Mouse (Mus musculus) lung, postnatal 0 days (tissue): ENCODE data around the gene Fam187a. TPM values are rescaled to one million over a fixed set of nuclear protein-coding genes. Genes with fewer than 3 reads are reported as not detected.

Source experiments
- ATAC-seq: fragments of 200-750 bp; cut with Nextera tagmentation; 2 replicates; pipeline ENCODE4 v1.8.0; 2017; ENCODE audit warnings: moderate library complexity
- DNase-seq: peaks from one replicate; pipeline ENCODE4 v3.0.0-alpha.2; 2016; ENCODE audit warnings: low spot score
- H3K27ac ChIP-seq: fragments of 300-500 bp; sonication (generic); 2 replicates; pipeline ENCODE4 v1.5.1; 2014; ENCODE audit warnings: antibody characterized with exemption, mild to moderate bottlenecking, low read length, mixed read lengths
- H3K27me3 ChIP-seq: fragments of 300-500 bp; sonication (generic); replicated peaks from 2 replicates; pipeline ENCODE4 v1.6.1; 2014; ENCODE audit warnings: low read length, mixed read lengths; ENCODE audit not compliant: insufficient read depth
- H3K36me3 ChIP-seq: fragments of 300-500 bp; sonication (generic); 2 replicates; pipeline ENCODE4 v1.6.1; 2014; ENCODE audit warnings: low read length, mixed read lengths; ENCODE audit not compliant: insufficient read depth
- H3K4me1 ChIP-seq: fragments of 300-500 bp; sonication (generic); 2 replicates; pipeline ENCODE4 v1.6.1; 2014; ENCODE audit warnings: antibody characterized with exemption, low read depth, low read length, mixed read lengths; ENCODE audit not compliant: insufficient read depth
- H3K4me2 ChIP-seq: fragments of 300-500 bp; sonication (generic); replicated peaks from 2 replicates; pipeline ENCODE4 v1.6.1; 2014; ENCODE audit warnings: low read depth, mild to moderate bottlenecking, low read length, moderate library complexity, mixed read lengths
- H3K4me3 ChIP-seq: fragments of 300-500 bp; sonication (generic); 2 replicates; pipeline ENCODE4 v1.5.1; 2014; ENCODE audit warnings: low read depth, low read length
- H3K9ac ChIP-seq: fragments of 300-500 bp; sonication (generic); replicated peaks from 2 replicates; pipeline ENCODE4 v1.6.1; 2014; ENCODE audit warnings: low read depth, mild to moderate bottlenecking
- H3K9me3 ChIP-seq: fragments of 300-500 bp; sonication (generic); 2 replicates; pipeline ENCODE4 v1.6.1; 2016; ENCODE audit warnings: low read length, mixed read lengths
- CTCF ChIP-seq: IDR thresholded peaks from 2 replicates; pipeline ENCODE4 v1.5.1; 2016; ENCODE audit warnings: antibody characterized with exemption, mild to moderate bottlenecking
- EP300 ChIP-seq: IDR thresholded peaks from 2 replicates; pipeline ENCODE4 v1.6.1; 2016; ENCODE audit warnings: antibody characterized with exemption, mild to moderate bottlenecking, control low read depth
- WGBS: fragments of 180-500 bp; shearing (Covaris S2); extraction: QIAGEN DNeasy Blood & Tissue Kit; methylation state at CpG from one replicate; pipeline ENCODE4 v1.1.7; 2014; 5-methylcytosine and 5-hydroxymethylcytosine counted together
- polyA plus RNA-seq: library from polyadenylated mRNA; unstranded; fragments of >200 nt; fragmentation: Nextera tagmentation; extraction: Ambion mirVana; gene quantifications from 2 replicates; pipeline ENCODE4 v1.2.1, GENCODE M21; 2015

Gene Fam187a
- polyA plus RNA-seq = not detected in 2 replicates

DNA sequence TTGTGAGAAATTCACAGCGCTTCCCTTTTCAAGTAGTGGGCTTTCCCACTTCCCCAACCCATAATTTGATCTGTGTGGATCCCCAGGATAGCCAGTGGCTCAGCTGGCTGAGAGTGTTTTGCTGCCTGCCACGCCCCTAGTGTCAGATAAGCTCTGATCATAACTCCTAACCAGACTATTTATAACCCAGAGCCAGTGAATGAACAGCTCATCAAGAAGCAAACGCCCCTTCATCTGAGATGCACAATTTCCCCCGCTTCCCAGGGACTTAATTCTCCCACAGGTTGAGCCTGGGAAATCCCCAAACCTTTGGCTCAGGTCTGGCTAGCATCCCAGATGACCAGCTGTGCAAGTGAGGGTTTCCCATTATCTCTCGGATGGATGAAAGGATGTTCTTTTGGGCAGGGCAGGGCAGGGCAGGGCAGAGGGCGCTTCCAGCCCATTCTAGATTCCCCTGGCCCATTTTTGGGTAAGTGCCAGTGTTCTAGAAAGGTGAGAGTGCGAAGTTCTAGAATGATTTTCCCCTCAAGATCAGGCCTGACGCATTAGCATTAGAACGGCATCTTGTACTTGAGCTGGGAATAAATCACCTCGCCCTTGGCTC lies at the start of gene Fam187a:
Gene Fam187a (plus strand): TSS at position 554 of the 604 bp plus-strand sequence.
- TF ChIP-seq EP300 (no peak), CTCF (no peak)
- Histone ChIP-seq H3K4me3 (no peak within 1 kb of the TSS), H3K4me2 (no peak within 1 kb of the TSS), H3K4me1 (no peaks in the 10 kb centered on the region), H3K27me3 (no peaks in the 10 kb centered on the region), H3K36me3 (no peaks in the 10 kb centered on the region), H3K9me3 (no peaks in the 10 kb centered on the region), H3K27ac (no peak within 1 kb of the TSS), H3K9ac (no peak within 1 kb of the TSS)
- 46% methylated on average over 10 of the region's 10 CpGs for WGBS
- DNase-seq (no peak), ATAC-seq (no peak)

DNA sequence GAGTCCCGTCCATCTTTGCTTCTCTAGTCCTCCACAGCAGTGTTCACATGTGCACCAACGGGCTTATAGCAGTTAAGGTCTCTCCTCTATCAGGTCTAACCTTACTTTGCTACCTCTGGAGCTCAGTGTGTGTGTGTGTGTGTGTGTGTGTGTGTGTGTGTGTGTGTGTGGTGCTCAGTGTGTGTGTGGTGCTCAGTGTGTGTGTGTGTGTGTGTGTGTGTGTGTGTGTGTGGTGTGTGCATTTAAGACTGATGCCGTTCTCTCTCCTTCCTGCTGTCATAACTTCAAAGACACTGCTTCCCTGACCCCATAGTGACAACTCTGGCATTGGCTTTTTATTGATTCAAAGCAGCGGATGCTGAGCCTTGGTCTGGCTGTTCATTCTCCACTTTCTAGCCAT lies 49.4 kb upstream of the Fam187a start, which contains the start of gene Higd1b:
Gene Higd1b (plus strand): TSS at position 301 of the 400 bp plus-strand sequence.
- TF ChIP-seq CTCF = no peak
- no peak for TF ChIP-seq EP300
- Histone ChIP-seq H3K9me3 (no peaks in the 10 kb centered on the region), H3K27me3 (no peaks in the 10 kb centered on the region), H3K36me3 (peaks cover 8% of the 10 kb centered on the region; the same call in 1 of the 2 replicates), H3K4me2 (0 out of 2 replicates have a peak within 1 kb of the TSS, but pooled peaks have one; percentile 3), H3K4me1 (no peaks in the 10 kb centered on the region), H3K27ac (peak within 1 kb of the TSS; percentile 49), H3K9ac (no peak within 1 kb of the TSS; the same call in 1 of the 2 replicates), H3K4me3 (no peak within 1 kb of the TSS)
- 0 out of 2 replicates have a peak, but pooled peaks have one; percentile 3 for ATAC-seq
- peak; percentile 29 for DNase-seq
- WGBS = 54% methylated on average over 4 of the region's 4 CpGs

DNA sequence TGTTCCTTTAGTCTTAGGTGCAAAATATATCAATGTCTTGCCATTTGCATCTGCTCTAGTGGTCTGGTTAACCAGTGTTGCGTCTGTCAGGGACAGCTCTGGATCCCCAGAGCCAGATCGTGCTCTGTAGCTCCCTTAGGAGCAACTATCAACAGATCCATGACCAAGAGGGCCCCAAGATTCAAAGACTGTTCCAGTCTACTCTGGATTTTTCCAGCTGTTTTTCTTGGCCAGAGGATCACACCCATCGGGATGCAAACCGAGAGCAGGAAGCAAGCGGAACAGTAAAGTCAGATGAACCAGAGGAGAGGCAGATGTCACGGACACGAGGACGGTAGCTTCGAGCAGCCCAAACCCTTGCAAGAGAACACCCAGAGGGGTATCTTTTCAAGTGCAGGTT lies 48.8 kb upstream of the Fam187a start:
- no peak overlapping the region for H3K4me3 ChIP-seq
- TF ChIP-seq CTCF (no peak), EP300 (no peak)
- DNase-seq (no peak), ATAC-seq (no peak)
- WGBS = 74% methylated on average over 9 of the region's 9 CpGs
- no peak overlapping the region for H3K4me2 ChIP-seq
- H3K9me3 ChIP-seq = no peaks in the 10 kb centered on the region
- no peaks in the 10 kb centered on the region for H3K27me3 ChIP-seq
- H3K36me3 ChIP-seq = peaks cover 10% of the 10 kb centered on the region; the same call in 1 of the 2 replicates
- no peak overlapping the region; the same call in 1 of the 2 replicates for H3K9ac ChIP-seq
- no peaks in the 10 kb centered on the region for H3K4me1 ChIP-seq
- peak overlapping the region; percentile 49 for H3K27ac ChIP-seq

DNA sequence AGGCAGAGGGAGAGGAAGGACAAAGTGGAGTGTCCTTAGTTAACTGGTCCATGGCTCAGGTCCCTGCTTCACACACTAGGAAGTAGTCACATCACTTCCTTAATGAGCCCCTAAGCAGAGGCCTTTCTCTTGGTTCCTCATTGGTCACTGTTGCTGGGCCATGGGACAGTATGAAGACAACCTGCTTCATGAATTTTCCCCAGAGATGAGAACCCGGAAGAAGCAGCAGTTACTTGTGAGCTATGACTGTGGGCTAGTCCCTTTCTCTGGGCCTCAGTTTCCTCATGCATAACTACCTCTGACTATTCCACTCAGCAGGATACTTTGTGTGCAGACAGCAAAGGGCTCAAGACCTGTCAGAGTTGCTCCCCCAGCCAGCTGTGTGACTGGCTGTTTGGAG lies 47.6 kb upstream of the Fam187a start:
- Histone ChIP-seq H3K9ac (0 out of 2 replicates have a peak overlapping the region, but pooled peaks have one; percentile 5), H3K36me3 (peaks cover 12% of the 10 kb centered on the region; the same call in 1 of the 2 replicates), H3K4me1 (no peaks in the 10 kb centered on the region), H3K27ac (peak overlapping the region; percentile 38; the same call in 1 of the 2 replicates), H3K27me3 (no peaks in the 10 kb centered on the region), H3K9me3 (no peaks in the 10 kb centered on the region), H3K4me3 (no peak overlapping the region), H3K4me2 (peak overlapping the region; percentile 12; the same call in 1 of the 2 replicates)
- 88% methylated on average over 1 of the region's 1 CpGs for WGBS
- DNase-seq (no peak), ATAC-seq (no peak)
- TF ChIP-seq CTCF = no peak
- no peak for TF ChIP-seq EP300

DNA sequence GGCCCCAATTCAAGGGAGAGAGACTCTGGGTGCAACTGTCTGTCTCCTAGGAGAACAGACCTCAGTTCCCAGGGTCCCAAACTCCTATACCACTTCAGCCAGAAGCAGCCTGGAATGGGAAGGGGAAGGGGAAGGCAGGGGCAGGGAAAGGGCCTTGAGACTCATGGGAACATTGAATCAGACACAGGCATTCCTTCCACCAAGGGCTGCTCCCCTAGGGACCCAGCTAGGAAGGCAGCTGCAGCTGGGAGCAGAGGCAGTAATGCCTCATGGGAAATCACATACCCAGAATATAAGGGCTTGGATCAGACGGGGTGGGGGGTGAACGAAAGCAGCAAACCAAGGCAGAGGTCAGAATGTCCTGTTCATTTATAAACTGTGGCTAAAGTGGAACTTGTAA lies 46.8 kb upstream of the Fam187a start:
- no peaks in the 10 kb centered on the region for H3K9me3 ChIP-seq
- no peak overlapping the region for H3K9ac ChIP-seq
- WGBS = 83% methylated on average over 2 of the region's 2 CpGs
- no peaks in the 10 kb centered on the region for H3K4me1 ChIP-seq
- no peaks in the 10 kb centered on the region for H3K27me3 ChIP-seq
- no peak for TF ChIP-seq EP300
- no peak for TF ChIP-seq CTCF
- DNase-seq (peak; percentile 14), ATAC-seq (peak; percentile 45)
- no peak overlapping the region for H3K4me3 ChIP-seq
- no peak overlapping the region for H3K27ac ChIP-seq
- H3K36me3 ChIP-seq = peaks cover 12% of the 10 kb centered on the region; the same call in 1 of the 2 replicates
- peak overlapping the region; percentile 12; the same call in 1 of the 2 replicates for H3K4me2 ChIP-seq

DNA sequence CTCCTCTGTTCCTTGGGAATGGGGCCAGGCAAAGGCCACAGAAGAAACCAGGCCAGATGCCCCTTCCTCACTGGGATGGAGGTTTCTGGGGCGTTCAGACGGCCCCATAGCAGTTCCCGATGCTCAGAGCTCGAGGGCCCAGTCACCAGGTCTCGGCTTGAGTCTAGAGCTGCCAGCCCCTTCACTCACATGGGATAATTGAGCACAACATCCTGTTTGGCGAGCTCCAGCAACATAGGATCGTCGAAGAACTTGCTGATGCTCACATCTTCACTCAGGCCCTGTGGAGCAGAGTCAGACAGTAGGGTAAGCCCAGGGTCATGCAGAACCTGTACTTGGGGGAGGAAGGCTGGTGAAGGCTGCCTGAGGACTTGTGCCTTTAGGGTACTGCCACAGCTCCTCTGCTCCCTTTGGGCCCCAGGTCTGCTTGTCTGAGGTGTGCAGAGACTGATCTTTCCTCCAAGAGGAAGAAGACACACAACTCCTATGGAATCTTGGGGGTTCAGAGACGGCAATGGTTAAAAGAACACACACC lies 46.3 kb upstream of the Fam187a start:
- Histone ChIP-seq H3K9ac (no peak overlapping the region), H3K27me3 (no peaks in the 10 kb centered on the region), H3K27ac (no peak overlapping the region), H3K4me3 (no peak overlapping the region), H3K36me3 (peaks cover 18% of the 10 kb centered on the region), H3K4me1 (no peaks in the 10 kb centered on the region), H3K4me2 (no peak overlapping the region), H3K9me3 (no peaks in the 10 kb centered on the region)
- 67% methylated on average over 9 of the region's 9 CpGs for WGBS
- ATAC-seq (no peak), DNase-seq (no peak)
- no peak for TF ChIP-seq CTCF
- no peak for TF ChIP-seq EP300
